Mouse (Mus musculus) layer of hippocampus, postnatal 10 days (tissue): Measurements from ENCODE around the gene Ccdc148. TPM values are rescaled to one million over a fixed set of nuclear protein-coding genes. Genes with fewer than 3 reads are reported as not detected.

Source experiments
- DNase-seq, 2 experiments: peaks; one replicate each; pipeline ENCODE4 v3.0.0; 2021; ENCODE audit warnings: low spot score in 2 of 2
- total RNA-seq, 2 experiments: library from RNA; stranded (reverse); gene quantifications; 2 replicates each; pipeline ENCODE4 v1.2.3; 2021

Gene Ccdc148
- total RNA-seq, 2 experiments from 2014 or later, result 11.9 to 12.0 TPM

DNA sequence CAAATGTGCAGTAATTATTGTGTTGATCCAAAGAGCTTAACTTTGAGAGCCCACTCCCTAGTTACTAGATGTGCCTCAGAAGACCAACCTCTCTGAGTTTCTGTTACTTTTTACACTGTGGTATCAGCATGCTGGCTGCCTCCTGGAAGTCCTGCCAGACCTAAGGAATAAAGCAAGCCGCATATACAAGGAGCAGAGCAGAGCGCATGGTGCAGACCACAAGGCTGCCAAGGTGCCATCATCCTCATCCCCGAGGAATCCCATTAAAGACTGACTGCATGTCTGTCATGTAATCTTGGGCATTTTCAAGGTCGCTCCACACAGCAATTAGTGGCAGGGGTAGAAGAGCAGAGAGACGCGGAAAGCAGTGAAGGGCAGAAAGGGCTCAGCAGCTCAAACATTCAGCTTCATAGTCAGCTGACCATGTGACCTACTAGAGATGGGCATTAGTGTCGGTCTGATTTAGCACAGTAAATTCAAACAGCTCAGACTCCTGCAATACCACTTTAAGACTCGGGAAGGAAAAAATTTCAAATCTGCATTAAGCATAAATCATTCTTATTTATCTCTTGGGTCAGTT lies 110.1 kb downstream of the Ccdc148 start:
- DNase-seq, result no peak

GRCm38 (mm10) chr2:59049686-59050085 lies 110.8 kb downstream of the Ccdc148 start:
- no peak for DNase-seq

DNA sequence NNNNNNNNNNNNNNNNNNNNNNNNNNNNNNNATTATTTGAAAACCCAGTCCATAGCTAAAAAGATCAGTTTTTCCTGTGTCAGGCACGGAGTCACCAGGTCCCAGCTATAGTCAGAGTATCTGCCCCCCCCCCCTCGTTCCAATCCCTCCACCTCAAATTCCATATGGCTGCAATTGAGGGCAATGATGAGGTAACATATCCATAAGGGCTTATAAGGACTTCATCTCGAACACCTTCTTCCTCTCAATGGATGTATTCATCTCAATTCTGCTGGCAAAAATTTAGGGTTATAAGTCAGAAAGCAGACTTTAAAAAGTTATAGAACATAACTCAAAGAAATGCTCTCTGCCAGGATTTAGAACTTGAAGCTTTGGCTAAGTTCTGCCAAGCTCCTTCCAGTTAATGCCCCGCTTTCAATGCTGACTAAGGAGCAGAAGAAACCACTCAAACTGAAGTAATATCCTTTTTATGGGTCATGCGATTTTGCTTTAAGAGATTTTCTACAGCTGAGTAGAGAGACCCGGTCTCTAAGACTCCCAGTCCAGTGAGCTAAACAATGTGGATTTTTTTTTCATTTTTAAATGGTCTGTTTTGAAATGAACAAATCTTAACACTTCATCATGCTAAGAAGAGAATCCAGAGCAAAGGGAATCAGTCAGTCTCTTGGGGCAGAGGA lies 111.6 kb downstream of the Ccdc148 start:
- DNase-seq, result no peak

GRCm38 (mm10) chr2:59043313-59044032 lies 117.0 kb downstream of the Ccdc148 start:
- no peak for DNase-seq

DNA sequence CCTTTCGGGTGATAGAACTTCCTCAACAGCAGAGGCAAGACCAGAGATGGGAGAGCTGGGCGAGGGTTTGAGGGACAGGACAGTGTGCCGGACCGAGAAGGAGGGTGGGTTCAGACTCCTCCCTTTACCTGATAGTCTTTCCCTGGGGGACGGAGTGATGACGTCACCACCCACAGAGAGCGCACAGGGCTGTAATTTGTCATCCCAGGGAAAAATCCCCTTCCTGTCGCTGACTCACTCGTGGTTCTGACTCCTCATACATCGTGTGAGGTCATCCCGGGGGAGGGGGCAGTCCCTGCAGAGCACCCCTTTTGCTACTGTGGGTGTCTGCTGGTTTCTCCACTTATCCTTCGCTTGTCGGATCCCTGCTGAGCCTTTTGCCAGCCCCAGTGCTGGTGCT lies 117.9 kb downstream of the Ccdc148 start:
- no peak for DNase-seq

- DNase-seq, result no peak
Measured at GRCm38 (mm10) chr2:59036433-59036832, 124.0 kb downstream of the Ccdc148 start.

GRCm38 (mm10) chr2:59035206-59035605 lies 125.3 kb downstream of the Ccdc148 start:
- DNase-seq, result no peak

GRCm38 (mm10) chr2:59034281-59034680 lies 126.2 kb downstream of the Ccdc148 start:
- DNase-seq, result no peak

DNA sequence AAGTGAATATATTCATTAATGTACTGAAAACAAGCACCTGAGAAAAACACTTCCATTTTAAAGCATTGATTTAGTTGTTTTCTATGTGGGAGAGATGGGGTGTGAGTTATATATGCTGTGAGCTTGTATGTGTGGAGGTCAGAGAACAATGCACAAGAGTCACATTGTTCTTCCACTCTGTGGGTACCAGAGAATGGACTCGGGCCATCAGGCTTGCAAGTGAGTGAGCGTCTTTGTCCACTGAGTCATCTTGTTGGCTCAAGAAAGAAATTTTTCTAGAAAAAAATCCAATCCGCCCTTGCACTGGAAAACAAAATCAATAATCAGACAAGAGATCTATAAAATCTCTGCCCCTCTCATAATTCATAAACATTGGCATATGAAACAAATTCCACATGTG lies 135.9 kb downstream of the Ccdc148 start:
- no peak for DNase-seq

GRCm38 (mm10) chr2:59007356-59007755 lies 153.1 kb downstream of the Ccdc148 start:
- DNase-seq, result no peak

DNA sequence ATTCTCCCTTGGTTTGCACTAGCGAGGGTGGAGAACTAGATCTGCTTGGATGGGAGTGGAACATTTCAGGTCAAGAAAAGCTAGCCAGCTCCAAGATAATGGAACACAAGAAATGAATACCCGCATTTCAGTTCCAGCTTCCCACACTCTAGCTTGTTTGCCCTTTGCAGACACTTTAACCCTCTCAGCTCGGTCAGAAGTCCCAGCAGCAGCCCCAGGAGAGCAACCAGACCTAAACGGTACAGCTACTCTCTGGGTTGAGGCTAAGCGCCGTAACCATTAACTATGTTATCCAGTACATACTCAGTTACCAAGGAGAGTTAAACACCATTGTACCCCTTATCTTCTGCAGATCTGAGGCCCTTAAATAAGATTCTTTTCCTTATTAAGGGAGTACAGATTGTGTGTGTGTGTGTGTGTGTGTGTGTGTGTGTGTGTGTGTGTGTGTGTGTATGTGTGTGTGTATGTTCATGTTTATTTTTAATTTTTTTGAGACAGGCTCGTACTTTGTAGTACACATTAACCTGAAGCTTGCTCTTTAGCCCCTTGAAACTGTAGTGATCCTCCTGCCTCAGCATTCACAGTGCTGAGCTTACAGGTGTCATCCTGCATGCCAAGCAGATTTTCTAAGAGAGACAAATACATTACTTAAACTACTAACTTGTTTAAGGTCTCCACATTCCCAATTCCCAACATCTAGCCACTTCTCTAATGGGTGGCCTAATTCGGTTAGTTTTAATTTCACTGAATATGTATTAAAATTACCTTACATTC lies 153.7 kb downstream of the Ccdc148 start:
- DNase-seq, result no peak

- no peak for DNase-seq
Measured at GRCm38 (mm10) chr2:58997151-58997550, 163.3 kb downstream of the Ccdc148 start.

DNA sequence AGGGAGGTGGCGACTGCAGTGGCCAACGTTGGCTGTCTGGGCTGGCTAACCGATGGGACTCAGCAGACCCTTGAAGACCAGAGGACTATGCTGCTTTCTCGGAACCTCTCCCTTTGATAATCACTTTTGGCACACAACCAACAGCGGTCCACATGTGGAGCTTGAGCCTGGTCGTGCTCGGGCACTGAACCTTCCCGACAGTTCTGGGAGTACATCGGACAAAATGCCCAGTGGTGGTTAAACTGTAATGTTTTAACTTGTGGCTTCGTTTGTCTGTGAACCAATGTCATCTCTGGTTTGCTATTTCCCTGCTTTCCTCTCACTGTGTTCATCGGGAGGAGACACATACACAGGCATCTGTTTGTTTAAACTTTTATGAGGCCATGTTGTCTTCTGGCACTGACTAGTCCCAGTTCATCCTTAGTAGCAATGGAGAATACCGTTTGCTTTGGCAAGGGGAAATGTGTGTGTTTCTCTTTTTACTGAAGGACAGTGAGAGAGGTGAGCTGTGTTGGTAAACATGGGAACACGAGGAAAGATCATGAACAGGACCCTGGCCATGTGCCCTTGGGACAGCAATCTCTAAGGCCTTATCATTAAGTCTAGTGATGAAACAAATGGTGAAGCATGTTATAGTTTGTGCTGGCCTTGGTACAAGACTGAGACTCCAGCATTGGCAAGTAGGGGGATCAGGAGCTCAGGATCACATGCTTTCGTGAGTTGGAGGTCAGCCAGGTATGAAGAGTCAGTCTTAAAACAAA lies 167.9 kb downstream of the Ccdc148 start:
- DNase-seq, result no peak

- DNase-seq, result no peak
Measured at GRCm38 (mm10) chr2:58978095-58978494, 182.4 kb downstream of the Ccdc148 start.

DNA sequence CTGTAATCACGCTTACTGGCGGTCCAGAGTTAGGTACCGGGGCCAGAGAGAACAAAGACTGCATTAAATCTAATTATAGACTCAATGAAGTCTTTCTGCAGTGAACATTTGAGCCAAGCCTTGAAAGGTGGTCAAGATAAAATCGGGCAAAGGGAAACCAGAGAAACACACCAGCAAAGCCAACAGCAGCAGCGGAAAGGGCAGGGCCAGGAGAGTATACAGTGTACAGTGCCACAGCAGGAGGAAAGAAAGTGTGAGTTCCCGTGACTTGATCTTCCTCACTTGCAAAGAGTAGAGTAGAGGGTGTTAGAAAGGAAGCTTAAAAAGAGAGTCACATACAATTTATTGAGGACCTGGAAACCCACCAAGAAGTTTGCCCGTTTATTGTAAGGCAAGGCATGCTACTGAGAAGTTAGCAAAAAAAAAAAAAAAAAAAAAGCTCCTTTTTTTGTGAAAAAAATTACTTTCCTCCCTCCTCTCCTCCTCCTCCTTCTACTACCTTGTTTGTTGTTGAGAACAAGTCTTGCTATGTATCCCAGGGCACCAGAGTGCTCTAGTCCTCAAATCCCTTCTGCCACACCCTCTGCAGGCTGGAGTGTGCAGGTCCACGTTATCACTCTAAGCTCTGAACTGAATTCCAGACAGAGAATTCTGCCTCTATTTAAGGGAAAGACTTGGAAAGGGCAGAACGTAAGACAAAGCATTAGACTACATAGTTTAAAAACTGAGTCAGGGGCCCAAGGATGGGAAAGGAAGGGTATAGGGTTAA lies 188.8 kb downstream of the Ccdc148 start:
- no peak for DNase-seq

DNA sequence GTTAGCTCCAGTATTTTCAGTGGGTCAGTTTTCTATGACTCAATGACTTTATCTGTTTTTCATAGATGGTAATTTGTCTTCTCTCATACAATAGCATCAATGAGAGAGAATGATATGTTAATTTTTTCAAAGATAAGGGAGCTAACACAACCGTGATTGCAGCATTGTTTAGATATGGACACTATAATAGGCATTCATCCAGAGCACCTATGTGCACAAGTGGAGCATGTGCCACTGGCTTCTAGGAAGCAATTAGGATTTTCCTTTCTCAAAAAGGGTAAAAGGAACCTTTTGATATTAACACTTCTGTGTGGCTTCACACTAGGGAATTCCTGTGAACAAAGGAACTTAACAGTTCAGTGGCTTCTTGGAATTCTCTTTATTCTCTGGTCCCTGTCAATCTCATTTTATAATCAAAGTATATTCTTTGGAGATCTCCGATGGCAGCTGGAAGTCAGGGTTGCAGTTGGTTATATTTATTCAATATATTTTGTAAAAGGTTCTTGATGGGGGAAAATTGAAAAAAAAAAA lies 203.6 kb downstream of the Ccdc148 start:
- DNase-seq, result no peak

GRCm38 (mm10) chr2:58956351-58956750 lies 204.1 kb downstream of the Ccdc148 start:
- DNase-seq, result no peak

- no peak for DNase-seq
Measured at GRCm38 (mm10) chr2:58952101-58952500, 208.4 kb downstream of the Ccdc148 start.

DNA sequence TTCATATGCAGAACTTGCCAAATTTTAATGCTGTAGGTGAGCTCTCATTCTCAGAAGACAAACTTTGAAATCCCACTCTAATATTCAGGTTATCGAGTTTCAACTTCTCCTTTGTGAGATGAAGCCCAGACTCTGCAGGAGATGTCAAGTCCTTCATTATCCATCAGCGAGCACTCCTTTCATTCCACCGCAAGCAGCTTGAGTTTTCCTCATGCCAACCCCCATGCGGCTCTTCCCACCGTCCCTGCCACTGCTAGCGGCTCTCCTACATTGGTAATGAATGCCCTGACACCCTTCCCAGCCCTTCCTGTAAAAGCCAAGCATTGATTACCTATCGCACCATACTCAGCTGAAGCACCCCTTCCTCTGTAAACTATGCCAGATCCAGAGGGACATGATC lies 211.7 kb downstream of the Ccdc148 start:
- no peak for DNase-seq

GRCm38 (mm10) chr2:58941361-58941760 lies 219.1 kb downstream of the Ccdc148 start:
- DNase-seq, result no peak
